Mouse (Mus musculus) brain, embryonic 14.5 days (tissue): Measurements from ENCODE around the gene Slc41a2.

Experiments used
- CTCF ChIP-seq: fragments of 200-500 bp; IDR thresholded peaks from 2 replicates; pipeline ENCODE4 v1.5.1; 2012; ENCODE audit warnings: inconsistent platforms, mild to moderate bottlenecking, moderate library complexity, borderline replicate concordance; ENCODE audit not compliant: insufficient read depth, insufficient read length; ENCODE audit errors: extremely low read depth
- POLR2A ChIP-seq: fragments of 200-500 bp; IDR thresholded peaks from 2 replicates; pipeline ENCODE4 v1.6.1; 2012; ENCODE audit warnings: mild to moderate bottlenecking, inconsistent platforms, borderline replicate concordance; ENCODE audit not compliant: poor library complexity, insufficient read depth, insufficient read length, severe bottlenecking; ENCODE audit errors: extremely low read depth

DNA sequence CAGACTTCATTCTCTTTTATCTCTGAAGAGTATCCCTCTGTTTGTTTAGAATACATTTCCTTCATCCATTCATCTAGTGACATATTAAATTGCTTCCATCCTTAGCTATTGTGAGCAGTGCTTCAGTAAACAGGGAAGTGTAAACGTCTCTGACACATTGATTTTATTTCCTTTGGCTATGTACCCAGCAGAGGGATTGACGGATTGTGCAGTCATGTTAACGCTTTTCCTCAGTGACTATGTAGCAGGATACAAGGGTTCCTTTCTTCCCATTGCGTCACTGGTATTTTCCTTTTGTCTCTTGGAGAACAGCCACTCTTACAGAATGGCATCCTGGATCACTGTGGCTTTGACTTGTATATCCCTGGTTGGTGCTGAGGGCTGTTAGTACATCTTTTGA is 76.4 kb downstream of the Slc41a2 start:
- TF ChIP-seq CTCF (no peak), POLR2A (no peak)
